Mouse (Mus musculus) heart, adult 2 months (tissue): ENCODE measurements around the gene Sec61a1.

Experiments
- CTCF ChIP-seq: fragments of 200-600 bp; IDR thresholded peaks from 2 replicates; pipeline ENCODE4 v1.8.1; 2022; ENCODE audit warnings: antibody characterized with exemption, mild to moderate bottlenecking, moderate library complexity
- EP300 ChIP-seq: fragments of 200-500 bp; IDR thresholded peaks from 2 replicates; pipeline ENCODE4 v1.6.1; 2011; ENCODE audit warnings: low read depth, low read length, control low read depth; ENCODE audit not compliant: insufficient read depth
- POLR2A ChIP-seq: fragments of 200-500 bp; IDR thresholded peaks from 2 replicates; pipeline ENCODE4 v1.6.1; 2011; ENCODE audit warnings: mild to moderate bottlenecking, low read depth, low read length, control low read depth; ENCODE audit not compliant: insufficient read depth

GRCm38 (mm10) chr6:88514546-88514945 lies 4.2 kb downstream of the Sec61a1 start:
- no peak for TF ChIP-seq CTCF
- no peak for TF ChIP-seq EP300
- TF ChIP-seq POLR2A = no peak
